Mouse (Mus musculus) embryonic facial prominence, embryonic 14.5 days (tissue): ENCODE measurements at regions not wholly inside any gene's neighbourhood (a gene's known extent, or its start where the extent isn't known, plus 50 kb on each side); places are given as distances from the start of the nearest gene placed in this dataset.

Source experiments
- ATAC-seq: fragments of 200-750 bp; cut with Nextera tagmentation; 2 replicates; pipeline ENCODE4 v1.8.0; 2017; ENCODE audit warnings: low read depth, moderate number of reproducible peaks, moderate TSS enrichment
- DNase-seq: peaks from one replicate; pipeline ENCODE4 v3.0.0-alpha.2; 2015; ENCODE audit warnings: low spot score
- H3K27ac ChIP-seq: fragments of 300-500 bp; sonication (generic); replicated peaks from 2 replicates; pipeline ENCODE4 v1.5.1; 2014; ENCODE audit warnings: low read depth, mild to moderate bottlenecking, low read length, moderate library complexity
- H3K27me3 ChIP-seq: fragments of 300-500 bp; sonication (generic); replicated peaks from 2 replicates; pipeline ENCODE4 v1.6.1; 2014; ENCODE audit warnings: low read length; ENCODE audit not compliant: control insufficient read depth, insufficient read depth
- H3K36me3 ChIP-seq: fragments of 300-500 bp; sonication (generic); 2 replicates; pipeline ENCODE4 v1.6.1; 2014; ENCODE audit warnings: low read length, mixed read lengths; ENCODE audit not compliant: control insufficient read depth, insufficient read depth
- H3K4me1 ChIP-seq: fragments of 300-500 bp; sonication (generic); 2 replicates; pipeline ENCODE4 v1.6.1; 2014; ENCODE audit warnings: antibody characterized with exemption, low read length; ENCODE audit not compliant: control insufficient read depth, insufficient read depth
- H3K4me2 ChIP-seq: fragments of 300-500 bp; sonication (generic); 2 replicates; pipeline ENCODE4 v1.6.1; 2014; ENCODE audit warnings: low read depth, mild to moderate bottlenecking, low read length, moderate library complexity, mixed read lengths
- H3K4me3 ChIP-seq: fragments of 300-500 bp; sonication (generic); 2 replicates; pipeline ENCODE4 v1.5.1; 2014; ENCODE audit warnings: low read depth, mild to moderate bottlenecking, low read length
- H3K9ac ChIP-seq: fragments of 300-500 bp; sonication (generic); 2 replicates; pipeline ENCODE4 v1.6.1; 2014; ENCODE audit warnings: low read depth, mild to moderate bottlenecking, low read length, moderate library complexity, mixed read lengths
- H3K9me3 ChIP-seq: fragments of 300-500 bp; sonication (generic); 2 replicates; pipeline ENCODE4 v1.6.1; 2016; ENCODE audit warnings: low read length; ENCODE audit not compliant: control insufficient read depth
- WGBS: fragments of 180-500 bp; shearing (Covaris S2); extraction: QIAGEN DNeasy Blood & Tissue Kit; methylation state at CpG from one replicate; pipeline ENCODE4 v1.1.7; 2014; 5-methylcytosine and 5-hydroxymethylcytosine counted together

GRCm38 (mm10) chr15:61548400-61548799 lies 625.6 kb upstream of the A1bg start:
- Histone ChIP-seq H3K36me3 (no peaks in the 10 kb centered on the region), H3K27ac (no peak overlapping the region), H3K27me3 (no peaks in the 10 kb centered on the region), H3K4me2 (no peak overlapping the region), H3K4me3 (no peak overlapping the region), H3K4me1 (no peaks in the 10 kb centered on the region), H3K9me3 (no peaks in the 10 kb centered on the region), H3K9ac (no peak overlapping the region)
- DNase-seq = peak; percentile 37
- ATAC-seq = no peak
- whole genome bisulfite sequencing = 63% methylated on average over 4 of the region's 4 CpGs

GRCm38 (mm10) chr15:61546608-61547007 lies 623.8 kb upstream of the A1bg start:
- H3K9me3 ChIP-seq = no peaks in the 10 kb centered on the region
- H3K4me3 ChIP-seq = no peak overlapping the region
- no peak for ATAC-seq
- no peak for DNase-seq
- H3K4me2 ChIP-seq = no peak overlapping the region
- H3K36me3 ChIP-seq = no peaks in the 10 kb centered on the region
- H3K9ac ChIP-seq = no peak overlapping the region
- H3K27me3 ChIP-seq = no peaks in the 10 kb centered on the region
- no peaks in the 10 kb centered on the region for H3K4me1 ChIP-seq
- H3K27ac ChIP-seq = no peak overlapping the region
- 78% methylated on average over 3 of the region's 3 CpGs for WGBS

GRCm38 (mm10) chr15:61544074-61544473 lies 621.3 kb upstream of the A1bg start:
- Histone ChIP-seq H3K4me1 (peaks cover 5% of the 10 kb centered on the region; the same call in 1 of the 2 replicates), H3K36me3 (no peaks in the 10 kb centered on the region), H3K27ac (no peak overlapping the region), H3K9me3 (no peaks in the 10 kb centered on the region), H3K27me3 (no peaks in the 10 kb centered on the region), H3K9ac (no peak overlapping the region), H3K4me2 (no peak overlapping the region), H3K4me3 (no peak overlapping the region)
- ATAC-seq = no peak
- no peak for DNase-seq
- 16% methylated on average over 2 of the region's 2 CpGs for WGBS

DNA sequence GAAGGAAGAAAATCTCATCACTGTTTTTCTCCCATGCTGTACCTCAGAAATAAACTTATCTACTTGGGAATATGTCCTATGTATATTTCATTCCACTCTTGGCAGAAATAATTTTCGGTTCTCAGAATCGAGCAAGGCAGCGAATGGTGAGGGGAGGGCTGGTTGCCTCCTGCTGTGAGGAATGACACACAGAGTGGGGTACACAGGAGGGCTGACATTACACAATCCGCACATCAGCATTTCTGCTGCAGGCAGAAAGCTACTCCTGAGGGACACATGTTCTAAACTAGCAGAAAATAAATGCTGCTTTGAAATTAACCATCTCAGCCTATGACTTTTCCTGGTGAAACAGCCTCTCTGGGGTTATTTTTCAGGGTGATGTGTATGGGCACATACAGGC lies 618.8 kb upstream of the A1bg start:
- ATAC-seq (no peak), DNase-seq (peak; percentile 61)
- Histone ChIP-seq H3K36me3 (no peaks in the 10 kb centered on the region), H3K9ac (no peak overlapping the region), H3K4me2 (no peak overlapping the region), H3K27ac (no peak overlapping the region), H3K4me1 (peaks cover 5% of the 10 kb centered on the region; the same call in 1 of the 2 replicates), H3K4me3 (no peak overlapping the region), H3K27me3 (no peaks in the 10 kb centered on the region), H3K9me3 (no peaks in the 10 kb centered on the region)
- WGBS = 30% methylated on average over 4 of the region's 4 CpGs

- WGBS = 56% methylated on average over 10 of the region's 10 CpGs
- peaks cover 11% of the 10 kb centered on the region for H3K4me1 ChIP-seq
- no peak overlapping the region; the same call in 1 of the 2 replicates for H3K27ac ChIP-seq
- H3K9me3 ChIP-seq = no peaks in the 10 kb centered on the region
- no peaks in the 10 kb centered on the region for H3K27me3 ChIP-seq
- no peak overlapping the region for H3K4me3 ChIP-seq
- no peak overlapping the region for H3K4me2 ChIP-seq
- H3K36me3 ChIP-seq = no peaks in the 10 kb centered on the region
- H3K9ac ChIP-seq = no peak overlapping the region
- DNase-seq (peak; percentile 12), ATAC-seq (no peak)
Observed at GRCm38 (mm10) chr15:61540753-61541421, 618.1 kb upstream of the A1bg start.

DNA sequence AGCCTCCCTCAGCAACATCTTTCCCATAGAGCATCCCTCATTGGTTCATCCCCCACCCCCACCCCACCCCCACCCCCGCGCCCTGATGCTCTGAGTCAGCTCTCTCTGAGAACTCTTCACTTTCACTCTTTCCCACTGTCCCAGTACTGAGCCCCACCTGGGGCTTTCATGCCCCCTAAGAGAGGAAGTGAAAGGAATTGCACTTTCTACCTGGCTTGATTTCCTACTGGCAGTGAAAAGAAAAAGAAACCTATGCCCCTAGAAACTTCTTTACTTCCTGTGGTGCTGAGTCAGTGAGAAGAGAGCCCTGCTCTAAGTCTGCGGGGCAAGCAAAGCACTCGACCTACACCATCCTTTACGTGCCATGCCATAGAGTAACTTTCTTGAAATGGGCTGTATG lies 616.1 kb upstream of the A1bg start:
- Histone ChIP-seq H3K4me1 (peaks cover 17% of the 10 kb centered on the region), H3K27me3 (no peaks in the 10 kb centered on the region), H3K9me3 (no peaks in the 10 kb centered on the region), H3K36me3 (no peaks in the 10 kb centered on the region), H3K9ac (no peak overlapping the region), H3K4me2 (no peak overlapping the region), H3K27ac (no peak overlapping the region), H3K4me3 (no peak overlapping the region)
- DNase-seq = no peak
- WGBS = 50% methylated on average over 5 of the region's 5 CpGs
- no peak for ATAC-seq

- peaks cover 17% of the 10 kb centered on the region for H3K4me1 ChIP-seq
- H3K9ac ChIP-seq = no peak overlapping the region
- no peaks in the 10 kb centered on the region for H3K9me3 ChIP-seq
- no peaks in the 10 kb centered on the region for H3K36me3 ChIP-seq
- 66% methylated on average over 4 of the region's 4 CpGs for WGBS
- no peak for ATAC-seq
- no peak overlapping the region for H3K27ac ChIP-seq
- H3K27me3 ChIP-seq = no peaks in the 10 kb centered on the region
- no peak overlapping the region for H3K4me3 ChIP-seq
- no peak for DNase-seq
- H3K4me2 ChIP-seq = no peak overlapping the region
Observed at GRCm38 (mm10) chr15:61538169-61538755, 615.5 kb upstream of the A1bg start.

DNA sequence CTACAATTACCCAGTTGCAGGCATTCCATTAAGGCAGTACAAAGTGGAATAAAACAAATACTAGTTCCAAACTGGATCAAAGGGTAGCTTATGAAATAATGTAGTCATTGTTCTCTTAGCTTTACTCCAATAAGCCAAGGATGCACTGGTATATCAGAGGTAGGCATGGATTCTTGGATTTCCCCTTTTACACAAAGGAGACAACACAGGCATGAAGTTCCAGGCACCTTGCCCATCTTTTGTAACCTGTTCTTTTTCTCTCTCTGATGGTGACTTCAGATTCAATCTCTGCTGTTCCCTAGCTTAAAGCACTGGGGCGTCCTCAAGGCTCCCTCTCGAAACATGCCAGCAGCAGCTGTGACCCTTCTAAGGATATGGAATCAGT lies 613.5 kb upstream of the A1bg start:
- no peak for ATAC-seq
- no peaks in the 10 kb centered on the region for H3K36me3 ChIP-seq
- no peak overlapping the region for H3K4me3 ChIP-seq
- H3K4me2 ChIP-seq = no peak overlapping the region
- H3K27me3 ChIP-seq = no peaks in the 10 kb centered on the region
- no peak for DNase-seq
- no peak overlapping the region for H3K9ac ChIP-seq
- H3K4me1 ChIP-seq = peaks cover 17% of the 10 kb centered on the region
- H3K27ac ChIP-seq = no peak overlapping the region
- H3K9me3 ChIP-seq = no peaks in the 10 kb centered on the region
- 62% methylated on average over 2 of the region's 2 CpGs for WGBS
